Mouse (Mus musculus) stomach, postnatal 0 days (tissue): ENCODE results near the gene Prr15l.

ENCODE experiments used
- CTCF ChIP-seq: IDR thresholded peaks from 2 replicates; pipeline ENCODE4 v1.5.1; 2016; ENCODE audit warnings: antibody characterized with exemption, low read depth, mild to moderate bottlenecking, moderate library complexity
- EP300 ChIP-seq: optimal IDR thresholded peaks from 2 replicates; pipeline ENCODE3; 2016; ENCODE audit warnings: antibody characterized with exemption

DNA sequence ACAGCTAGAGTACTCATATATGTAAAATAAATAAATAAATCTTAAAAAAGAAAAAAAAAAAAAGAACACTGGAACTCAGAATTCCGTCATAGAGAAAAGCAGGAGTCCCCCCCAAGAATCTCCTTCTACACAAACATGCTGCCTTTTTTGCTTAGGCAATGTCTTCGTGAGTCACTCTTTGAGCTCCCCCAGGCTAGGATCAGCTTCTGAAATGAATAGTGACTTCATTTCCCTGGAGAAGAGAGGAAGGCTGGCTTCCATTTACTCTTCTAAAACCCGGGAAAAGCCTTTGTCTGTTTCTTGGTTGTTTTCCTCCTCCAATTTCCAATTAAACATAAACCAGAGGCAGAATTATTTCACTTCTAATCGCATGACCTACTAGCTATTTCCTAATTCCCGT lies 45.0 kb downstream of the Prr15l start:
- TF ChIP-seq CTCF (no peak), EP300 (no peak)
